Mouse (Mus musculus) lung, postnatal 10 days (tissue): ENCODE results near the gene Stc2.
A peak's percentile ranks its signal among the peaks of the same experiment; 100 is the strongest.

Source experiments
- DNase-seq: peaks from one replicate; pipeline ENCODE4 v3.0.0; 2021

The Stc2 gene

GRCm38 (mm10) chr11:31369648-31370286 is at the start of gene Stc2:
Gene Stc2, minus strand, starts transcription at chr11:31370074.
- DNase-seq, result peak; percentile 63

DNA sequence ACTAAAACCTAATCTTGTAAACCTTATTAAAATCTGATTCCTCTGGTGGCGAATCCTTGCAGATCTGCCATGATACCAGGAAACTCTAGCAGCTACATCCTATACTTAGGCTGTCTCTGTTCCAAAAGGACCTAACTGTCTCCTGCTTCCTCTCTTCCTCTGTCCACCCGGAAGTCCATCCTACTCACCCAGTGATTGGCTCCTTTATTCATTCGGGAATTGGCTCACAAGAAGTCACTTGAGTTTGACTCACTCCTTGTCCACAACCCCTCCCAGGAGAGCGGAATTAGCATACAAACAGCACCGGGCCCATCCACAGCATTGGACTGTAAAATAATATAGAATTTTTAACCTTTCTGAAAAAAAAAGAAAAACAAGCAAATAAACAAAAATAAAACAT is 47.2 kb upstream of the Stc2 start:
- DNase-seq, result no peak

GRCm38 (mm10) chr11:31412376-31412775 is 42.5 kb upstream of the Stc2 start:
- DNase-seq, result no peak

DNA sequence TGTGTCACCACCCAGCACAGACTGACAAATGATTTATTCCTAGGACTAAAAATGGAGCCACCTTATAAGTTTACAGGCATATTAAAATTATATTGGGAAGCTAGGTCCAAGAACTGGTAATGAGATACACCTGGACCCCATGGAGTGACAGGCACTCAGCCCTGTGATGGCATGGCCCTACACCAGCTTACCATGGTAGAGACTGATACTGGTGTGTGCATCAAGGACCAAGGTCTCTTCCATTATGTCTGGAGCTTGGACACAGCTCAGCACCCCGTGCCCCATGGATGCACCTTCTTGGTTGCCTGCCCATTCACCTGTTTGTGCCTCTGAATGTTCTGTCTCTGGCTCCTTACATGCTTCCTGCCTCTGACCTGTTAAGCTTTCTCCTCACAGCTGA is 36.9 kb upstream of the Stc2 start:
- DNase-seq, result no peak

GRCm38 (mm10) chr11:31403080-31403479 is 33.2 kb upstream of the Stc2 start:
- no peak for DNase-seq

DNA sequence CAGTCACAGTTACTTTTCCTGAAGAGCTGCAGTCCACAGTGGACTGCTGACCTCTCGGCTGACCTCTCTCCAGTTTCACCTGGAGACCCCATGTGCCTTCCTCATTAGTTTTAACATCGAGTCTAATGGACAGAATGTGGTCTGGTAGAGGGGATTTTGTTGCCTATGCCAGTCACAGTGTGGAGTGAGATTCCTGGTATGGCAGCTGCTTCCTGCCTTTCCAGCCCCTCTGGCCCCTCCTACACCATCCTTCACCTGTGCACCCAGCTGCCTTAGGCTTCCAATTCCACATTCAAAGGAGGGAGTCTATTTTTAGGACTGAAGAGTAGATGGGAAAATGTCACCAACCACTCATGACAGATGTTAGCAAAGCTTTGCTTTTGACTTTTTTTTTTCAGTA is 28.7 kb upstream of the Stc2 start:
- no peak for DNase-seq

DNA sequence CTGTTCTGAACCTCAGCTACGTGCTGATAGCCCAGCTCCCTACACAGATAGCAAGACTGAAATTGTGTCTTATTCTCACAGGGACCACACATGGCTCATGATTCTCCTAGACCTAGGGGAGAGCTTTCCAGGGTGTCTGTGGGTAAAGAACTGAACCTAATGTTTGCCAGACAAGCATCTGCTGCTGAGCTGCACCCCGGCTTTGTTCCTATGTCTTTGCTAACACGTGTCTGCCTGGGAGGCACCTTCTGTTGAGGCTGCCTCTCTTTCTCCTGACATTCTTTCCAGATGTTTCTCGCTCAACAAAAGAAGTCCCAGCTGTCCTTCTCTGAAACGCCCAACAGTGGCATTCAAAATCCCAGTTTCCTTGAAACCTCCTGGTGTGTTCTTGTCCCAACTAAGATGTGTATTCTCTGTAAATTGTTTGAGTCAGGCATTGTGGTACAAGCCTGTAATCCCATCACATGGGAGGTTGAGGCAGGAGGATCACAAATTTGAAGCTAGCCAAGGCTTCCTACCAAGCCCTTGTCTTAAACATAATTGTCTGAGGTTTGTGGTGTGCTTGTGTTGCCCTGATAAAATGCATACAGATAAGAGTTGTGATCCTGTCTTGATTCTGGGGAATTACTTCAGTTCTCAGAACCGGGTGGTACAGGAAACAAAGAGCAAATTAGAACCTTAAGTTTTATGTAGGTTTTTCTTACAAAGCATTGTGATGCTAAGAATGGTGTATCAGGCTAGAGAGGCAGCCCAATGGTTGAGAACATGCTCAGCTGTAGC is 27.0 kb upstream of the Stc2 start:
- DNase-seq, result no peak

DNA sequence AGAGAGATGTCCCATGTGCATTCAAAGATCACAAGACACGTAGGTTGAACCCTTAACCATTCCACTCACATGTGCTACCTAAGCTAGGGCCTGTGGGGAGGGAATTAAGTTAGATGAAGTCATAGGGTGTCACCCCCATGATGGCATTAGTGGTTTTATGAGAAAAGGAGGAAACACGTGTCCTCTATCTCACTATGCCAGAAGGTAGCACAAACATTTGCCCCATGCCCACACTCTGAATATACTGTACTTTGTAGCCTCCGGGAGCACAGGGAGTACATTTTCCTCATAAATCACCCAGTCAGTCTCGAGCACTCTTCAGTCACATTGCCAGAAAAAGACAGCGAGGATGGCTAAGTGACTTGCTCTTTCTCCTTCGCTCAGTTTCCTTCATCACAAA is 24.2 kb upstream of the Stc2 start:
- no peak for DNase-seq

DNA sequence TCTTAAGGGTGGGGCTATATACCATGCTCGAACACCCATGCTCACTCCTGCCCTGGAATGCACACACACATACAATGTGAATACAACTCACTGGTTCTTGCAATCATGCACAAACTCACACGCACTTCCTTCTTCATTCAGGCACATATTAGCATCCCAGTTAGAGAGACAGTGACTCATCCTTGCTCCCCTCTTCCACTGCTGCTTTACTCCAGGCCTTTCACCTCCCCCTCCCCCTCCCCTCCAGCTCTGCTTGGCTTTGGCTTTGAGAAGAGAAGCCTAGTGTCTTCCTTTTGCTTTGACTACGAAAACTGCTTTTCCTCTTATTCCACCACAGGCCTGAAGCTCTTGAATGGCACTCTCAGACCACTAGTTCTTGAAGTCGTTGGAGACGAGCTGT is 22.5 kb upstream of the Stc2 start:
- no peak for DNase-seq

DNA sequence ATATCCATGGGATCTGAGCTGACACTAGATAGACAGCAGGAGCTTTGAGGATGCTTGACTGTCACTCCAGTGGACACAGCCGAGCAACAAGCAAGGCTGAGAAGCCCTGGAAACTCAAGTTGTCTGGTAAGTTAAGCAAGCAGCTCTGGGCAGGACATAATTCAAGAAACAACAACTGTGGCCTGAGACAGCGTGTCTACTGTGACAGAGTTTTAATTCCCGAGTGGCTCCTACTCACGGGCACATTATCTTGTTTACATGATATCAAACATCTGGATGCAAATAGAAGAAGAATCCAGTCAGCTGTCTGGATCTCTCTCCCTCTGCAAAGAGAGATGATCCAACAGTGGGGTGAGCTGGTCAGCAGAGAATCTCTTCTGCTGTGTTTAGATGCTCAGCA is 19.0 kb upstream of the Stc2 start:
- DNase-seq, result no peak

- DNase-seq, result no peak
Observed at GRCm38 (mm10) chr11:31387526-31387925, 17.7 kb upstream of the Stc2 start.

DNA sequence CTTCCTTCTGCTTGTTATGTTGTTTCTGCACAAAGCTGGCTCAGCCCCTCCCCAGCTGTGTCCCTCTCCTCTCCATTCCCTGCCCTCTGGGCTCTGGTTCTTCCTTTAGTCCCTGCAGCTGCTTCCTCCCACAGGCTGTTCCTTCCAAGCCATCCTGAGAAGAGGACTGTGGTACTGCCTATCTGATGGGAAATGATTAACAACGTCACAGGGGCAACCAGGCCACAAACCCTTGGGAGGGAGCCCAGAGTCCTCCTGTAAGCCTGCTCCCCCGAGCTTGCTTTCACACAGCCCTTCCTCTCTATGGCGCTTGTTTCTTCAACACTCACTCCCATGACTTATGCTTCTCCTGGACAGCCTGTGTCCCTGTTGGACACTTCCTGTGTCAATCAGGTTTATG is 16.7 kb upstream of the Stc2 start:
- DNase-seq, result no peak

GRCm38 (mm10) chr11:31383968-31384367 is 14.1 kb upstream of the Stc2 start:
- no peak for DNase-seq

DNA sequence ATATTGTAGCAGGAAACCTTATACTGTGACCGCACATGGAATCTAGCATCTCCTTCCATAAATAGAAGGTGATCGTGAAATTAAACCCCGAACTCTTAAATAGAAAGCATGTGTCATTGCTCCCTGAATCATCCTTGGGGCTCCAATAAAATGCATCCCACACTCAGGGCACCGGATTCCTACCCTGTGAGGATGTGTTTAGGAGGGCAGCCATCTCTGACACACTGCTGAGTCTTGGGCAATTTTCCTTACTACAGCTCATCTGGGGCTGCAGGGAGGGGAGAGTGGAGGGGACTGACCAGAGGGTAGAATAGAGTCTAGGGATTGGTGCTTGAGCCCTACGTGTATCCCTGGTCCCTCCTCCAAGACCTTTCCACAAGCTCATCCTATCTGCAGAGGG is 12.3 kb upstream of the Stc2 start:
- DNase-seq, result no peak

GRCm38 (mm10) chr11:31373438-31373837 is 3.6 kb upstream of the Stc2 start:
- DNase-seq, result peak; percentile 68

DNA sequence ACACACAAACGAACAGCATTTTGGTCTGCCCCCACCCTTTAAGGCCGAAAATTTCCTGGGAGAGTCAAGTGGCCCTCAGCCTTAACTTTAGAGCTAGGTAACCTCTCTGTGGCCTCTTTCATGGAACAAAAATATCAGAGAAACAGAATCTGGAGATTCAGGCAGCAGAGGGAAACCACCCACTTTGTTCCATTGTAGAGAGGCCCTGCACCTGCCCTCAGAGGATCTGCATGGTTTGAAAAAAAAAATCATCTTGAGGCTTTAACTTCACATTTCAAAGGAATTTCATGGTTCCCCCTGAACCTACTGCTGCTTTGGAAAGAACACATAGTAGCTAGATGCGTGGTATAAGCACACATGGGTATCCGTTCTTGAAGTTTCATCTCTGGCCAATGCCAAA is 2.3 kb upstream of the Stc2 start:
- DNase-seq, result no peak

GRCm38 (mm10) chr11:31371256-31371838 is 1.5 kb upstream of the Stc2 start:
- no peak for DNase-seq

- no peak for DNase-seq
Observed at GRCm38 (mm10) chr11:31370436-31371230, 759 bp upstream of the Stc2 start.

DNA sequence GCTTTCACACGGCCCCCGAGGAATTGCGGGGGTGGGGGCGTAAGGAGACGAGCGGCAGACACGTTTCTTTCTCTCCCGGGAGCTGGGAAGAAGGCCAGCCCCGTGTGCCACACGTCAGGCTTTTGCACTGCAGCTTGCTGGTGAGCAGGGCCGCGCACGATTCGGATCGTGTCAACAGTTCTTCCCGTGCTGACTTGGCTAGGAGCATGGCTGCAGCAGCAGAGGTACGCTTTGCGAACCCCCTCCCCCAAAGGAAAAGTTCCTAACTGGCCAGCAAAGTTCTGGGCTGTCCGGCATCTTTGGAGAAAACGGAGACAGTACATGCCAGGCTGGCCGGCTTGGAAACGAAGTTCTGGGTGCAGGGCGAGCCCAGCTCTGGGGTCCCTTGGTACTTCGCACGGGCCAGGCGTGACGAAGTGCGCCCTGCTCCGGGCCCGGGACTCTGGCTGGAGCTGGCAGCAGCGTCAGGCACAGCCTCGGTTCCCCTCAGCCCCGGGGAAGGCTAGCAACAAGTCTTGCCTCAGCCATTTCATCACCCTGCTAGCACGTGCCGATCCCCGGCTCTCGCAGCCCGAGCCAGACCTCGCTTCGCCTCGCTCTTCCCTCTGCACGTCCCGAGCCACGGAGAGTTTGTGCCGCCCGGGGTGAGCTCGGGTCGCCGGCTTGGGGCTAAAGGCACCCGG is 768 bp downstream of the Stc2 start:
- DNase-seq, result peak; percentile 66

DNA sequence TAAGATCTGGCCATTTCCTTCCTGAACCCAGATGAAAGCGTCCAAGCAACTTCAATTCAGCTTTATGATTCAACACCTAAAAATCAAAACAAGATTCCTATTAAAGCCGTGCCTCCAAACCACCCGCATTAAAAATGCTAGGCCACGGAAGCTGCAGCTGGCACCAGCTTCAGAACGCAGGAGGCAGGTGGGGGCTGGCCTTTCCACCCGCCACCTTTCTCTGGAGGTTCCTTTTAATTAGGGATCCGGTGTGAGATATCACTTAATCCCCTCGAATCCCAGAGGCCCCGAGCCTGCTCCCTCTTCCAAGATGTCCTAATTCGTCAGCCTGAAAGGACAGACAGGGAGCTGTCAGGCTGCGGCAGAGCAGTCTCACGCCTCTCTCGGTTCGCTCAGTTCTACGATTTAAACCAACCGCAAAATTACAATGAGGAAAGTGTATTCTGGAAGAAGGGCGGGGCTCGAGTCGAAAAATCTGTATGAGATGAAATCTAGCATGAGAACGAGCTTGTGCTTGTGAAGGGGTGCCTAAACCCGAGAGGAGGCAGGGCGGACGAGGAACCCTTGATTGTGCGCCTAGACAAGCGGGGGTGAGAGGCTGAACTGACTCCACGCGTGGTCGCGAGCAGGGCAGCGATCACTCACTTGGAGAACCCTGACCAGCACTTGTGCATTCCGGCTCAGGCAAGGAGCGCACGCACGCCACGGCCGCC is 1.5 kb downstream of the Stc2 start:
- DNase-seq, result no peak

DNA sequence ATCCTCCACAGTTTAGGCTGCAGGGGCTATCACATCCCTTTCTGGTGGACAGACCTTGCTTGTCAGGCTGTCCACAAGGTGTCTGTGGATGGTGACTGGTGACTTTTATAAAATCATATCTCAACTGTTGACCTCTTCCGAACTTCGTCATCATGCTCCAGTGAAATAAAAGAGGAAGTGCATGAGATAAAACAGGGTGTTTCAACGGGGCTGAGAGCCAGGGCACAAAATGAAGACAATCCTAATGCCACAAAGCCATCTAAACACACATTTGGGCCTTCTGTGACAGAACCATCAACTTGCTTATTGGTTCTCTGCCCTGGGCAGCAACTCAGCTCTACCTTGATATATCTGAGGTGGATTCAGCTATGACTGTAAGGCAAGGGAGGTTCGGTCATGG is 3.0 kb downstream of the Stc2 start:
- no peak for DNase-seq

DNA sequence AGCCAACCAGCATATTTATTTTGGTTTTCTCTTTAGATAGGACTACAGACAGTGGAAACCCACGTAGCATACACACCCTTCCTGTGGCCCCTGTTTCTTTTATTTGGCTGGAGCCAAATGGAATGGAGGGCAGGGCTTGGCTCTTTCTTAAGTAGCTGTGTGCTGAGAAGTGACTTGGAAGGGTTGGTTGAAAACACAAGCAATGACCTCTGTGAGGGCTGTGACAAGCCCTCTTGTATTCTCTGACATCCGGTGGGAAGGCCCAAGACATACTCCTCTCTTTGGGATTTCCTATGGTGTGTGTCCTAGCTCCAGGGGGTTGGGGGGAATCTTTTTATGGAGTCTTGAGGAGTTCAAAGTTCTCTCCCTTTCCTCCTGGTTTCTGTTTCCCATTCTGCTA is 3.5 kb downstream of the Stc2 start:
- DNase-seq, result no peak
